8 mouse cellular contexts compared by ENCODE assay signal in genomic region chr13:65112459-65113110, GRCm38 (mm10). TPM values are rescaled to one million over a fixed set of nuclear protein-coding genes. Genes with fewer than 3 reads are reported as not detected.
DNase-seq lines count a peak whose midpoint lies in the region; ATAC-seq and TF ChIP-seq lines count a peak whose summit lies in the region.

Gene Mfsd14b (minus strand): TSS chr13:65112975.

- no peak for TF ChIP-seq CTCF in liver, embryonic 14.5 days (IDR thresholded peaks at IDR 0.05; ENCODE audit: low read depth)
- no peak for TF ChIP-seq CTCF in stomach, postnatal 0 days (IDR thresholded peaks at IDR 0.05; ENCODE audit: low read depth)

- peak within 1 kb of the TSS; percentile 92 for H3K27ac ChIP-seq in forebrain, embryonic 10.5 days
- peak within 1 kb of the TSS; percentile 86 for H3K27ac ChIP-seq in heart, embryonic 15.5 days
- H3K27ac ChIP-seq in liver, embryonic 14.5 days, result peak within 1 kb of the TSS; percentile 92
- H3K27ac ChIP-seq in neural tube, embryonic 11.5 days (ENCODE audit: low read depth, low read length), result peak within 1 kb of the TSS; percentile 77
- peak within 1 kb of the TSS; percentile 96 for H3K27ac ChIP-seq in stomach, postnatal 0 days (replicated peaks)

- DNase-seq in CD8-positive naive resting alpha-beta T cell, adult 2 months (ENCODE audit: low read depth in 2 of 2, low spot score in 2 of 2), result peak; percentile 74 to 81
- peak; percentile 82 for DNase-seq in c-Kit-positive CD71-negative TER-119-negative erythroid progenitor cells, embryonic 14.5 days (ENCODE audit: low read depth)
- DNase-seq in forebrain, embryonic 10.5 days (ENCODE audit: extremely low spot score, low spot score), result peak; percentile 87
- peak; percentile 89 to 93 for DNase-seq in kidney, postnatal 25 days
- peak; percentile 84 to 89 (median 86) for DNase-seq in liver, embryonic 14.5 days (ENCODE audit: low read depth in 3 of 3, low spot score in 3 of 3)
- DNase-seq in neural tube, embryonic 11.5 days (ENCODE audit: low spot score), result peak; percentile 92
- peak; percentile 93 for DNase-seq in stomach, postnatal 0 days (ENCODE audit: low spot score)

- under 1% methylated on average over 60 of the region's 60 CpGs for WGBS in forebrain, embryonic 10.5 days
- under 1% methylated on average over 60 of the region's 60 CpGs for WGBS in heart, embryonic 15.5 days
- WGBS in liver, embryonic 14.5 days (ENCODE audit: insufficient replicate concordance), result under 1% methylated on average over 60 of the region's 60 CpGs
- under 1% methylated on average over 60 of the region's 60 CpGs for WGBS in neural tube, embryonic 11.5 days
- under 1% methylated on average over 60 of the region's 60 CpGs for whole genome bisulfite sequencing in stomach, postnatal 0 days

- H3K4me3 ChIP-seq in forebrain, embryonic 10.5 days, result peak within 1 kb of the TSS; percentile 87
- peak within 1 kb of the TSS; percentile 65 for H3K4me3 ChIP-seq in heart, embryonic 15.5 days
- H3K4me3 ChIP-seq in liver, embryonic 14.5 days (ENCODE audit: insufficient read depth in 1 of 2, low read depth in 2 of 2, low read length in 2 of 2), result peak within 1 kb of the TSS; percentile 92 to 96
- peak within 1 kb of the TSS; percentile 78 for H3K4me3 ChIP-seq in neural tube, embryonic 11.5 days (ENCODE audit: low read depth, low read length)
- H3K4me3 ChIP-seq in stomach, postnatal 0 days (ENCODE audit: low read depth, low read length), result peak within 1 kb of the TSS; percentile 91

- ATAC-seq in heart, embryonic 15.5 days (replicated peaks; ENCODE audit: insufficient number of reproducible peaks, insufficient read depth, low FRiP score, low read depth), result peak; percentile 97
- ATAC-seq in liver, embryonic 14.5 days (ENCODE audit: insufficient read depth), result peak; percentile 97
- peak; percentile 99 for ATAC-seq in neural tube, embryonic 11.5 days (ENCODE audit: insufficient read depth, low FRiP score, low TSS enrichment)
- peak; percentile 100 for ATAC-seq in stomach, postnatal 0 days (ENCODE audit: low FRiP score, low TSS enrichment)

- peak within 1 kb of the TSS; percentile 74 for H3K9ac ChIP-seq in heart, embryonic 15.5 days
- peak within 1 kb of the TSS; percentile 92 for H3K9ac ChIP-seq in liver, embryonic 14.5 days (replicated peaks)
- H3K9ac ChIP-seq in neural tube, embryonic 11.5 days (ENCODE audit: low read length), result peak within 1 kb of the TSS; percentile 80
- H3K9ac ChIP-seq in stomach, postnatal 0 days (ENCODE audit: low read length), result peak within 1 kb of the TSS; percentile 90

- TF ChIP-seq EP300 in liver, embryonic 14.5 days (IDR thresholded peaks at IDR 0.05; ENCODE audit: low read depth), result no peak
- TF ChIP-seq EP300 in stomach, postnatal 0 days (optimal IDR thresholded peaks at IDR 0.05), result no peak

- H3K4me1 ChIP-seq in forebrain, embryonic 10.5 days, result peaks cover 15% of the 10 kb centered on the region
- H3K4me1 ChIP-seq in heart, embryonic 15.5 days (replicated peaks), result 0 out of 2 replicates have a peak, but pooled peaks cover 10% of the 10 kb centered on the region
- peaks cover 4 to 8% of the 10 kb centered on the region in 2 experiments; a peak in 3 of 4 replicates for H3K4me1 ChIP-seq in liver, embryonic 14.5 days (replicated peaks; ENCODE audit: control insufficient read depth in 2 of 2, insufficient read depth in 2 of 2, low read length in 1 of 2)
- no peaks in the 10 kb centered on the region for H3K4me1 ChIP-seq in neural tube, embryonic 11.5 days (ENCODE audit: control insufficient read depth, insufficient read depth, low read length)
- no peaks in the 10 kb centered on the region for H3K4me1 ChIP-seq in stomach, postnatal 0 days (replicated peaks; ENCODE audit: control insufficient read depth, insufficient read depth)

- H3K4me2 ChIP-seq in heart, embryonic 15.5 days, result peak within 1 kb of the TSS; percentile 73
- H3K4me2 ChIP-seq in liver, embryonic 14.5 days (ENCODE audit: low read depth), result peak within 1 kb of the TSS; percentile 92
- peak within 1 kb of the TSS; percentile 77 for H3K4me2 ChIP-seq in neural tube, embryonic 11.5 days (ENCODE audit: low read depth)
- H3K4me2 ChIP-seq in stomach, postnatal 0 days (replicated peaks; ENCODE audit: low read depth), result peak within 1 kb of the TSS; percentile 68

- H3K9me3 ChIP-seq in forebrain, embryonic 10.5 days, result peaks cover 10% of the 10 kb centered on the region
- no peaks in the 10 kb centered on the region for H3K9me3 ChIP-seq in heart, embryonic 15.5 days (replicated peaks)
- no peaks in the 10 kb centered on the region for H3K9me3 ChIP-seq in liver, embryonic 14.5 days (ENCODE audit: control insufficient read depth, low read length)
- 0 out of 2 replicates have a peak, but pooled peaks cover 4% of the 10 kb centered on the region for H3K9me3 ChIP-seq in neural tube, embryonic 11.5 days (ENCODE audit: control insufficient read depth, low read length)
- H3K9me3 ChIP-seq in stomach, postnatal 0 days (ENCODE audit: control insufficient read depth, low read length), result no peaks in the 10 kb centered on the region

- H3K27me3 ChIP-seq in forebrain, embryonic 10.5 days (ENCODE audit: poor library complexity, severe bottlenecking), result no peaks in the 10 kb centered on the region
- no peaks in the 10 kb centered on the region for H3K27me3 ChIP-seq in heart, embryonic 15.5 days
- H3K27me3 ChIP-seq in liver, embryonic 14.5 days (ENCODE audit: control insufficient read depth, insufficient read depth, low read length), result no peaks in the 10 kb centered on the region
- no peaks in the 10 kb centered on the region for H3K27me3 ChIP-seq in neural tube, embryonic 11.5 days (ENCODE audit: control insufficient read depth, insufficient read depth, low read length)
- H3K27me3 ChIP-seq in stomach, postnatal 0 days (ENCODE audit: control insufficient read depth, insufficient read depth, low read length), result no peaks in the 10 kb centered on the region

- H3K36me3 ChIP-seq in forebrain, embryonic 10.5 days (replicated peaks), result peaks cover 12% of the 10 kb centered on the region
- H3K36me3 ChIP-seq in heart, embryonic 15.5 days, result no peaks in the 10 kb centered on the region
- no peaks in the 10 kb centered on the region for H3K36me3 ChIP-seq in liver, embryonic 14.5 days (replicated peaks; ENCODE audit: control insufficient read depth, insufficient read depth, low read depth)
- H3K36me3 ChIP-seq in neural tube, embryonic 11.5 days (ENCODE audit: control insufficient read depth, insufficient read depth, low read length), result no peaks in the 10 kb centered on the region
- H3K36me3 ChIP-seq in stomach, postnatal 0 days (ENCODE audit: control insufficient read depth, insufficient read depth, low read length), result no peaks in the 10 kb centered on the region

RNA-seq across cellular contexts. Expression of gene Mfsd14b, which starts in this region (rescaled TPM):
- 37.7 and 43.5 TPM in 2 replicates for polyA plus RNA-seq in forebrain, embryonic 10.5 days (2016; fragmentation: Nextera tagmentation; extraction: Ambion mirVana)
- polyA plus RNA-seq in heart, embryonic 15.5 days (2015; fragmentation: Nextera tagmentation; extraction: Ambion mirVana), result 36.5 and 38.4 TPM in 2 replicates
- polyA plus RNA-seq in liver, embryonic 14.5 days (2012; rRNA removed), result 13.6 and 14.3 TPM in 2 replicates
- polyA plus RNA-seq in liver, embryonic 14.5 days (2014; fragmentation: Nextera tagmentation; extraction: Ambion mirVana), result 41.1 and 41.2 TPM in 2 replicates
- 43.0 and 48.1 TPM in 2 replicates for polyA plus RNA-seq in neural tube, embryonic 11.5 days (2014; fragmentation: Nextera tagmentation; extraction: Ambion mirVana)
- polyA plus RNA-seq in stomach, postnatal 0 days (2015; fragmentation: Nextera tagmentation; extraction: Ambion mirVana), result 36.6 TPM in 2 replicates

Comparison
In these comparisons a context has a peak if more than half of its experiments do, and no peak if none do; other contexts are left out.
1. Peak in every context shown above with its lines: DNase-seq, ATAC-seq, H3K4me3 ChIP-seq and H3K27ac ChIP-seq.